Mouse (Mus musculus) hindbrain, embryonic 10.5 days (tissue): ENCODE data around the gene Mef2a. TPM values are rescaled to one million over a fixed set of nuclear protein-coding genes. Genes with fewer than 3 reads are reported as not detected.
"Not testable (repeated sequence)": the region's sequence is repeated elsewhere in the genome, so short reads cannot be mapped to it uniquely, and the experiment has no call there.

ENCODE experiments used
- DNase-seq: peaks from one replicate; pipeline ENCODE4 v3.0.0-alpha.2; 2017; ENCODE audit warnings: low spot score
- H3K27ac ChIP-seq: fragments of 300-500 bp; sonication (generic); 2 replicates; pipeline ENCODE4 v1.5.1; 2016; ENCODE audit warnings: mild to moderate bottlenecking, moderate library complexity
- H3K27me3 ChIP-seq: fragments of 300-500 bp; sonication (generic); 2 replicates; pipeline ENCODE4 v1.6.1; 2016; ENCODE audit warnings: mild to moderate bottlenecking; ENCODE audit not compliant: poor library complexity, insufficient read depth, severe bottlenecking
- H3K36me3 ChIP-seq: fragments of 300-500 bp; sonication (generic); 2 replicates; pipeline ENCODE4 v1.6.1; 2016; ENCODE audit warnings: mild to moderate bottlenecking, moderate library complexity
- H3K4me1 ChIP-seq: fragments of 300-500 bp; sonication (generic); replicated peaks from 2 replicates; pipeline ENCODE4 v1.6.1; 2016; ENCODE audit warnings: mild to moderate bottlenecking
- H3K4me3 ChIP-seq: fragments of 300-500 bp; sonication (generic); 2 replicates; pipeline ENCODE4 v1.5.1; 2016; ENCODE audit warnings: mild to moderate bottlenecking, moderate library complexity
- H3K9me3 ChIP-seq: fragments of 300-500 bp; sonication (generic); 2 replicates; pipeline ENCODE4 v1.6.1; 2016; ENCODE audit warnings: mild to moderate bottlenecking, moderate library complexity
- WGBS: fragments of 180-500 bp; shearing (Covaris S2); methylation state at CpG from one replicate; pipeline ENCODE4 v1.1.7; 2016; 5-methylcytosine and 5-hydroxymethylcytosine counted together
- polyA plus RNA-seq: library from polyadenylated mRNA; unstranded; fragments of >200 nt; fragmentation: Nextera tagmentation; extraction: Ambion mirVana; gene quantifications from 2 replicates; pipeline ENCODE4 v1.2.1, GENCODE M21; 2016

The Mef2a gene
- polyA plus RNA-seq, 1 experiment from 2014 or later = 20.5 TPM

GRCm38 (mm10) chr7:67287456-67287855, 85.2 kb downstream of the Mef2a start:
- WGBS = 86% methylated on average over 4 of the region's 4 CpGs
- DNase-seq = no peak
- H3K27ac ChIP-seq = no peak overlapping the region

GRCm38 (mm10) chr7:67283581-67283980, 89.1 kb downstream of the Mef2a start:
- no peak for DNase-seq
- Histone ChIP-seq H3K36me3 (0 out of 2 replicates have a peak, but pooled peaks cover 3% of the 10 kb centered on the region), H3K4me3 (no peak overlapping the region), H3K4me1 (no peaks in the 10 kb centered on the region), H3K9me3 (no peaks in the 10 kb centered on the region), H3K27me3 (no peaks in the 10 kb centered on the region), H3K27ac (no peak overlapping the region)
- 90% methylated on average over 6 of the region's 6 CpGs for WGBS

More at GRCm38 (mm10) chr7:67287456-67287855, 85.2 kb downstream of the Mef2a start:
- H3K4me1 ChIP-seq = no peaks in the 10 kb centered on the region
- H3K36me3 ChIP-seq = 0 out of 2 replicates have a peak, but pooled peaks cover 3% of the 10 kb centered on the region
- no peaks in the 10 kb centered on the region for H3K9me3 ChIP-seq
- H3K4me3 ChIP-seq = no peak overlapping the region
- no peaks in the 10 kb centered on the region for H3K27me3 ChIP-seq

- 91% methylated on average over 4 of the region's 4 CpGs for WGBS
- H3K9me3 ChIP-seq, H3K4me3 ChIP-seq, H3K4me1 ChIP-seq, H3K27me3 ChIP-seq, H3K27ac ChIP-seq, H3K36me3 ChIP-seq, DNase-seq: not testable (repeated sequence)
Measured at GRCm38 (mm10) chr7:67270447-67270846, 102.2 kb downstream of the Mef2a start.

- Histone ChIP-seq H3K36me3 (peaks cover 28% of the 10 kb centered on the region), H3K27ac (no peak overlapping the region), H3K9me3 (no peaks in the 10 kb centered on the region), H3K4me3 (no peak overlapping the region), H3K27me3 (no peaks in the 10 kb centered on the region), H3K4me1 (no peaks in the 10 kb centered on the region)
- WGBS = 94% methylated on average over 4 of the region's 4 CpGs
- no peak for DNase-seq
Measured at GRCm38 (mm10) chr7:67259828-67260563, 112.7 kb downstream of the Mef2a start.

GRCm38 (mm10) chr7:67246067-67246466, 126.6 kb downstream of the Mef2a start:
- H3K27ac ChIP-seq = no peak overlapping the region
- no peaks in the 10 kb centered on the region for H3K9me3 ChIP-seq
- DNase-seq = no peak
- H3K36me3 ChIP-seq = peaks cover 23% of the 10 kb centered on the region
- no peaks in the 10 kb centered on the region for H3K27me3 ChIP-seq
- no peaks in the 10 kb centered on the region for H3K4me1 ChIP-seq
- no peak overlapping the region for H3K4me3 ChIP-seq
- 81% methylated on average over 2 of the region's 2 CpGs for WGBS

GRCm38 (mm10) chr7:67245255-67245654, 127.4 kb downstream of the Mef2a start:
- no peak overlapping the region for H3K27ac ChIP-seq
- 94% methylated on average over 1 of the region's 1 CpGs for WGBS
- no peak for DNase-seq
- H3K36me3 ChIP-seq = peaks cover 23% of the 10 kb centered on the region
- no peak overlapping the region for H3K4me3 ChIP-seq
- no peaks in the 10 kb centered on the region for H3K4me1 ChIP-seq
- no peaks in the 10 kb centered on the region for H3K27me3 ChIP-seq
- no peaks in the 10 kb centered on the region for H3K9me3 ChIP-seq

- Histone ChIP-seq H3K9me3 (no peaks in the 10 kb centered on the region), H3K27ac (no peak overlapping the region), H3K27me3 (no peaks in the 10 kb centered on the region), H3K36me3 (peaks cover 27% of the 10 kb centered on the region), H3K4me3 (no peak overlapping the region), H3K4me1 (no peaks in the 10 kb centered on the region)
- no peak for DNase-seq
- WGBS = 76% methylated on average over 4 of the region's 4 CpGs
Measured at GRCm38 (mm10) chr7:67243894-67244282, 128.8 kb downstream of the Mef2a start.

GRCm38 (mm10) chr7:67243121-67243893, 129.4 kb downstream of the Mef2a start:
- no peaks in the 10 kb centered on the region for H3K4me1 ChIP-seq
- no peaks in the 10 kb centered on the region for H3K27me3 ChIP-seq
- peaks cover 28% of the 10 kb centered on the region for H3K36me3 ChIP-seq
- no peaks in the 10 kb centered on the region for H3K9me3 ChIP-seq
- no peak overlapping the region for H3K27ac ChIP-seq
- WGBS = 60% methylated on average over 2 of the region's 2 CpGs
- no peak for DNase-seq
- no peak overlapping the region for H3K4me3 ChIP-seq

GRCm38 (mm10) chr7:67241969-67242368, 130.7 kb downstream of the Mef2a start:
- Histone ChIP-seq H3K27ac (no peak overlapping the region), H3K4me3 (no peak overlapping the region), H3K36me3 (peaks cover 25% of the 10 kb centered on the region), H3K27me3 (no peaks in the 10 kb centered on the region), H3K4me1 (no peaks in the 10 kb centered on the region), H3K9me3 (no peaks in the 10 kb centered on the region)
- WGBS = 90% methylated on average over 3 of the region's 3 CpGs
- no peak for DNase-seq

- DNase-seq = no peak
- H3K4me3 ChIP-seq = no peak overlapping the region
- H3K27me3 ChIP-seq = no peaks in the 10 kb centered on the region
- H3K9me3 ChIP-seq = no peaks in the 10 kb centered on the region
- no peaks in the 10 kb centered on the region for H3K4me1 ChIP-seq
- no peak overlapping the region for H3K27ac ChIP-seq
- WGBS = 90% methylated on average over 2 of the region's 2 CpGs
- H3K36me3 ChIP-seq = peaks cover 59% of the 10 kb centered on the region
Measured at GRCm38 (mm10) chr7:67237752-67238151, 134.9 kb downstream of the Mef2a start.

- Histone ChIP-seq H3K36me3 (peaks cover 64% of the 10 kb centered on the region), H3K4me3 (no peak overlapping the region), H3K27ac (no peak overlapping the region), H3K9me3 (no peaks in the 10 kb centered on the region), H3K27me3 (no peaks in the 10 kb centered on the region), H3K4me1 (no peaks in the 10 kb centered on the region)
- no peak for DNase-seq
- WGBS = 90% methylated on average over 2 of the region's 2 CpGs
Measured at GRCm38 (mm10) chr7:67236351-67236750, 136.3 kb downstream of the Mef2a start.

- no peaks in the 10 kb centered on the region for H3K27me3 ChIP-seq
- H3K36me3 ChIP-seq = peaks cover 63% of the 10 kb centered on the region
- no peak for DNase-seq
- H3K4me1 ChIP-seq = no peaks in the 10 kb centered on the region
- H3K4me3 ChIP-seq = no peak overlapping the region
- WGBS = 84% methylated on average over 8 of the region's 8 CpGs
- no peaks in the 10 kb centered on the region for H3K9me3 ChIP-seq
- H3K27ac ChIP-seq = no peak overlapping the region
Measured at GRCm38 (mm10) chr7:67234797-67235196, 137.9 kb downstream of the Mef2a start.

GRCm38 (mm10) chr7:67232504-67232903, 140.2 kb downstream of the Mef2a start:
- no peak overlapping the region for H3K4me3 ChIP-seq

More at GRCm38 (mm10) chr7:67232504-67232903, 140.2 kb downstream of the Mef2a start:
- H3K9me3 ChIP-seq = no peaks in the 10 kb centered on the region
- no peak for DNase-seq
- H3K27me3 ChIP-seq = no peaks in the 10 kb centered on the region
- H3K36me3 ChIP-seq = peaks cover 48% of the 10 kb centered on the region
- WGBS = 95% methylated on average over 14 of the region's 14 CpGs
- H3K27ac ChIP-seq = no peak overlapping the region
- H3K4me1 ChIP-seq = 0 out of 2 replicates have a peak, but pooled peaks cover under 1% of the 10 kb centered on the region
